Mouse (Mus musculus) common myeloid progenitor, adult 5-6 weeks (primary cell): ENCODE results near the gene Rrp1. TPM values are rescaled to one million over a fixed set of nuclear protein-coding genes. Genes with fewer than 3 reads are reported as not detected.
"Not testable (repeated sequence)": the region's sequence is repeated elsewhere in the genome, so short reads cannot be mapped to it uniquely, and the experiment has no call there.

ENCODE experiments used
- ATAC-seq: replicated peaks from 2 replicates; pipeline ENCODE4 v1.8.0; 2016; ENCODE audit warnings: low read depth, mild to moderate bottlenecking, moderate TSS enrichment, inconsistent platforms; ENCODE audit not compliant: poor library complexity, severe bottlenecking
- total RNA-seq: library from RNA; stranded (forward); fragments of 200-1000, 187-1606 nt; gene quantifications from 2 replicates; pipeline ENCODE4 v1.2.3, GENCODE M21; 2017

The Rrp1 gene
- total RNA-seq, 1 experiment from 2014 or later = 393 TPM

DNA sequence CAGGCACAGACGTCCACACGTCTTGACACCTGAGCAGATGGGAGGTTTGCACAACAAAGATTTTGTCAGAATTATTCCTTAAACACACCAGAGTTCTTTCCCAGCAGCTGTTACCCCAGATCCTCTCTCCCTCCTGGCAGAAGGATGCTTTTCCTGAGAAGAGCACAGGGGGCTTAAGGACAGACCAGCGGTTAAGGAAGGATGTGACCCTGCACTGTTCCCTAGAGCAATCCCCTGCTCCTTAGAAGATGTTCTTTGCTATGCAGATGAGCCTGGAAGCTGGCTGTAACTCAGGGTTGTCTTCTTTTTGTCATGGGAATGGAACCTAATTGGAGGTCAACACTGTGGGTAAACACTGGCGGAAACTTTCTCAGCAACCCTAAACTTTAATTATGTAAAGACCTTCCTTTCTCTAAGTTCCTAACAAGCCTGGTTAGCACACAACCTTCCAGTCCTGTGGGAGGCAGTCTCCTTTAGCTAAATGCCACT lies 21.8 kb downstream of the Rrp1 start:
- no peak for ATAC-seq

DNA sequence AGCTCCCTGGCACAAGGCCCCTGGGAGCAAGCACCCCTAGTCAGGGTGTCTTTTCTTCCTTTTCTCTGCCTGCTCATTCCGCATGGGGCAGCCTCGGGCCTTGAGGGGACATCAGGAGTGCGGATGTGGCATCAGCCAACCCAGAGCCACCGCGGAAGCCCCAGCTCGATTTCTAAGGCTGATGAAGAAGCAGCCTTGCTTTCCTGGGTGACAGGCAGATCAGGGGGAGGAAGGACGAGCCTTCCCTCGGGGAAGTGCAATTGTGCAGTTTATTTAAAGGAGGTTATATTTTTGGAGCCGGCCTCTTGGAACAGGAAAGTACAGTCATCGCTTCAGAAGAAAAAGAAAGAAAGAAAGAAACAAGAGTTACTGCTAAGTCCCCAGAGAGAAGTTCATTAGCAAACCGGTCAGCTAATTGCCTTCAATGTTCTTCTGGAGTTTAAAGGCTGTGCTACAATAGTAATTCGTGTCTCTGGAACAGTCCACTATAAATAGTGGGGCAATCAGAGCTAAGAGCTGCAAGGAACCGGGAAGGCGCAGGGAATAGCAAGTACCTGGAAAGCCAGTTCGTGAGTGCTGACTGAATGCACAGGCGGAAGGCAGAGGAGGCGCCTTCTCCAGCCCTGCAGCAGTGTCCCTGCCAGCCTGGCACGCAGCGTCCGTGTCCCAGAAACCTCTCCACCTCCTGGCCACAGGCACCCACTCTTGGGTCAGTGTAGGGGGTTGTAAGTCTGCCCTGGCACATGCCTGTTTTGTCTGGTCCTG lies 24.4 kb downstream of the Rrp1 start:
- no peak for ATAC-seq

DNA sequence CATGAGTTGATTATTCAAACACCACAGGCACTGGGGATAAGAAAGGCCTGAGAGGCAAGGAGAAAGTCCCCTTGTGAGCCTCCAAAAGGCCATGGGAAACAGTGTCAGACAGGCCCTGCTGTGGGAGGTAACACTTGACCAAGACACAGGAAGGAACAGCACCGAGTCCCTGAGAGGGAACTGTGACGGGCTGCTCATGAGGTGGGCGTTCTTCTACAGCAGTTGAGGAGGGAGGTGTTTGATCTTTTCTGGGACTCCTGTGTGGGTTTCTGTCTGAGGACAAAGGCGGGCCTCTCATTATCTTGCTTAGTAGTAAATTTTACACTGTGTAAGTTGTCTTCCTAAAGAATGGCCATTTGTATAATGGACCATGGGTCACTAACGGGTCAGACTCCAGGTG lies 27.3 kb downstream of the Rrp1 start:
- ATAC-seq = no peak

DNA sequence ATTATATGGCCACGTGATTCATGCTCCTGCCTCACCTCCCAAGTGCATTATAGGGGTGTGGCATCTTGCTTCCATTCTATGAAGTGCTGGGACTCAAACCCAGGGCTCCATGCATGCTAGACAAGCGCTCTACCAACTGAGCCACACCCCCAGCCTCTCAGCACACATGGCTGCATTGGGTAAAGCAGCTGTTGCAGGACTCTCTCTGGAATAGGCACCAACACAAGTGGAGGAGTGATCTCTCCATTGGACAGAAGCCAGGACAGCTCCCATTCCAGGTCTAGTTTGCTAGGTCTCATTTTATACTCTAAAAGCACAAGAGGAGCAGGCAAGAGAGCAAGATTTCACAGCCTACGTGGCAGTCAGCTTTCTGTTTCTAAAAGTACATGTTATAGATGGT lies 29.3 kb downstream of the Rrp1 start:
- ATAC-seq = no peak

DNA sequence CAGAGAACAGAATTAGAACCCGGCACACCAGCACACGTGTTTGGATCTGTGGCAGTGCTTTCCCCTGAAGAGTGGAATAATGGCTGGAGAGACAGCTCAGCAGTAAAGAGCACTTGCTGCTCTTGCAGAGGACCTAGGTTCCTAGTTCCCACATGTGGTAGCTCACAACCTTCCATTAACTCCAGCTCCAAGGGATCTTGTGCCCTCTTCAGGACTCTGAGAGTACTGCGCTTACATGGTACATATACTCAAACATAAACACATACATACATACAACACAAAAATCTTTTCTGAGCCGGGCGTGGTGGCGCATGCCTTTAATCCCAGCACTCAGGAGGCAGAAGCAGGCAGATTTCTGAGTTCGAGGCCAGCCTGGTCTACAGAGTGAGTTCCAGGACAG lies 34.3 kb downstream of the Rrp1 start:
- no peak for ATAC-seq

DNA sequence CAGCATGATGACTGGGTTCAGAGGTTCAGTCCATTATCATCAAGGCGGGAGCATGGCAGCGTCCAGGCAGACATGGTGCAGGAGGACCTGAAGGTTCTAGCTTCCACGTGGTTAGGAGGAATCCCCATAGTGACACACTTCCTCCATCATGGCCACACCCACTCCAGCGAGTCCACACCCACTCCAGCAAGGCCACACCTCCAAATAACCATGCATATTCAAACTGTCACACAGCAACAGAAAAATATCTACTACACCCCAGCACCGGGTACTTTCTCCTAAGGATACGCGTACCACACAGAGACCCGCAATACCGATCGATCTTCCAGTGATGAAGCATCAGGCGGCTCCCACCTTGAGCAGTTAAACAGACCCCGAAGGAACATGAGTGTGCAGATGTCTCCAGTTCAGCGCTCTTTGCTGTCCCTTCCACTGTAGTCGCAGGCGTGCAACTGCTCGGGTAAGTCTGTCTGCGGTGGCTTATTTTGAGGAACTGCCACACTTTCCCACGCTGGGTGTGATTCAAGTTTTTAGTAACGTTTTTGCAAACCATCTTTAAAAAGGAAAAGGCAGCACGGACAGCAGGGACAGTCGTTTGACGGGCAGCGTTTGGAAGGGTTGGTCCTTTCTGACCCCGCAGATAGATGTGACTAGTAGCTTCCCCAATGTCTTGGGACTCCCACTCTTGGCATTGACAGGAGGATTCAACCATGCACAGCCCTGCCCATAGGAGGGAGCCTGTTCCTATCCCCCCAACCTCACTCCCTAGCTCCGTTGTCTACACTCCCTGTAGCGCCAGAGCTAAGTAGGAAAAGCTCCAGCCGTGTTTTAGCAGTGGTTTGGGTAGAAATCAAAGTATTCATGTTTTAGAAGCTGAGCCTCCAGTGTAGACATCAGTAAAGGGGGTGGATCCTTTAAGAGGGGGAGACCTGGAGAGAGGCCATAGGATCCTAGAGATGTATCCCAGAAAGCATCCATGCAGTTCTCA lies 39.9 kb downstream of the Rrp1 start:
- ATAC-seq = peak; percentile 94

DNA sequence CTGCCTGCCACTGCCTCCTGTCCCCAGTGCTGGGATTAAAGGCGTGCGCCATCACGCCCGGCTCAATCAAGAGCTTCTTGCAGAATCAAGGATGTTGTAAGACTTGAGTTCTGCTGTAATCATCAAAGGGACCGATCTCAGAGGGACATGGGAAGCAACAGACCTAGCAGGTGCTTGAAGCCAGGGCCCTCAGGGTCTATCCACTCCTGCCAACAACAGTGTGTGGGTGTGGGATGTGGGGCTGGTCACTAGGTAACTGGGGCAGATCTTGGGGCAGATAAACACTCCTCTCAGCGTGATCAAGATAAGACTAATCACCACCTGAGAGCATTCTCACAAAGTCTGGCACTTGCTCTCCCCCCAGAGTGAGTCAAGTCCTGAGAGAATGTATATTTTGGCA lies 41.1 kb downstream of the Rrp1 start:
- no peak for ATAC-seq

DNA sequence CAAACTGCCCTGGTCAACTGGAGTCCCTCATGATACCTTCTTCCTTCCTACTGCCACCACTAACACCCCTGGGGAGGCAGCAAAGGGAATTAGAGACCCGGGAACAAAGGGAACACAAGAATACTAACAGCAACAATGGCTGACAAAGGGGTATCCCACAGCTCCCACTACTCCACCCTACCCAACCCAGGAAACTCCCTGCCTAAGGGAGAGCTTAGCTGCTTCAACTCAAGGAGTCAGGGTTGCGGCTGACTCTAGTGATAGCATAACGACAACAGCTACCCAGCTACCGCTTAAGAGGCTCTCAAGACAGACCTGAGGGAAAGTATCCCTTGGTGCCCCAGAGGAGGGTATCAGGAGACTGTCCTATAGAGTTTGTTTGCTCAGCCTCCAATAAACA lies 45.3 kb downstream of the Rrp1 start:
- no peak for ATAC-seq

DNA sequence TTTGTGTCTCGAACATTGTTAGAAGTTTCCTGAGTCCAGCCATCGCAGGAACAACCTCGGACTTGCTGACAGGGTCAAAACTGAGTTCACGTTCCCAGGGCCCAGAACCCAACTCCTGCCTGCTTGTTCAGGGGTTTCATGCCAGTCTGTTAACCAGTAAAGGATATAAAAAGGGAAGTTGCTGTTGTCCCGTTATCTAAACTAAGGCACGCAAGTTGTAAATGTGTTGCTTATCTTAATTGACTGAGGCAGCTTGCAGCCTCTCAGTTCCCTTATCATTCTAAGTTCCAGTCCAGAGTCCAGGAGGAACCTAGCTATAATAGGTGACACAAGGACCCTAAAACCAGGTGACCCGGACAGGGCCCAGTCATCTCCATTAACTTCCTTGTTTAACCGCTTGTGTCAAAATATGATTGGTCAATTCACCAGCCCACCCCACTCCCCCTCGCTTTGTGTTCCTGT lies 46.0 kb downstream of the Rrp1 start:
- peak; percentile 71 for ATAC-seq

DNA sequence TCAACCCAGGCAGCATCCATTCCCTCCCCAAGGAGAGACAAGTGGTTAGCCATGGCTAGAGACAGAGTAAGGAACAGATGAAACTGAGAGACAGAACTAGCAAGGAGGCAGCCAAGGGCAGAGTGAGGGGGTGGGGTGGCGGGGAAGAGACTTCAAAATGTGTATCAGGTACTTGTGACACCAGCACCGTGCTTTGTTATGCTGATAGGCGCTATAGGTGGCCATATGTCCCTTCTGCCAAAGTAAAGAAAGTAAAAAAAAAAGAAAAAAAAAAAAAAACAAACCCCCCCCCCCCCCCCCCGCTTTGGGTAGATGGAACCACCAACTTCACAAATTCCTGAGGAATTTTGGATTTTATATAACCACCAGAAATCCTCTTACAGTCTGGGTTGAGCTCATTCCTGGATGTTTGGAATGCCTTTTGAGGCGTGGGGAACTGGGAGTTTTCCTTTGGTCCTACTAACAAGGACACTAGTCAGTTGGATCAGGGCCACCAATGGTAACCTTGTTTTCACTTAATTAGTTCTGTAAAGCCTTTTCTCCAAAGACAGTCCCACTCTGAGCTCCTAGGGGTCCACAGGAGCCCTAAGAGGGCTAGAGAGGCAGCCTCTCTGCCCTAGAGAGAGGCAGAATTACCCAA lies 46.5 kb downstream of the Rrp1 start:
- no peak for ATAC-seq

DNA sequence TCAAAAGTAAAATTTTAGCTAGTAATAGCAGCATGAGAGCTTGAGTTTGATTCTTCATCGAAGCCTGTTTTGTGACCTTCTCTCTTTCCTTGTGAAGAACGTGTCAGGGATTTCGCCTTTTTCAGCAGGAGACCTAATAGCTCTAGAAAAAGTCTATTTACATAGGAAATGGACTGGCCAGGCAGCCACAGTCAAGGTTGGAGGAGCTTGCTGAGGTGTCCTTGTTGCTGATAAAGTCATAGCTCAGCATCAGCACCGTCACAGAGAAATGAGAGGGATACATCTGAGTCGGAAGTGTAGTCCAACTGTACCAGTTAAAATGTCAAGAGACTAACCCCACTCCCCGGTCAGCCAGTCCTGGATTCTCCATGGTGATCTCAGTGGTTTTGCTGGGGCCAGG lies 47.3 kb downstream of the Rrp1 start:
- ATAC-seq = no peak

DNA sequence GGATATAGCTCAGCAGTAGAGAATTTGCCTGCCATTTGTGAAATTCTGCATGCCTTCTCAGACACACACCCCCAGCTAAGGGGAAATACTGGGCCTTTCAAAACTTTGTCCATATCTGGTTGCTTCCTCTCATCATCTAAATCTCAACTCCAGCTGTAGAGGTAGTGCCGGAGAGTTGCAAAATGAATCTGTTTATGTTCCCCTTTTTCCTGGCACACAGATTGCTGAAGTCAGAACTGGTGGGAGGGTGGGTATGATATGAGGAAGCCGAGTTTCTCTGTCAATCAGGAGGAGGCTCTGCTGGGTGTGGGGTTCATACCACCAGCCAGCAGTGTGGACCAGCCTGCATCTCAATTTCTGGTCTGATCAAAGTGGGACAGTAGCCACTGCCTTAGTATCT lies 48.7 kb downstream of the Rrp1 start:
- peak; percentile 83 for ATAC-seq

DNA sequence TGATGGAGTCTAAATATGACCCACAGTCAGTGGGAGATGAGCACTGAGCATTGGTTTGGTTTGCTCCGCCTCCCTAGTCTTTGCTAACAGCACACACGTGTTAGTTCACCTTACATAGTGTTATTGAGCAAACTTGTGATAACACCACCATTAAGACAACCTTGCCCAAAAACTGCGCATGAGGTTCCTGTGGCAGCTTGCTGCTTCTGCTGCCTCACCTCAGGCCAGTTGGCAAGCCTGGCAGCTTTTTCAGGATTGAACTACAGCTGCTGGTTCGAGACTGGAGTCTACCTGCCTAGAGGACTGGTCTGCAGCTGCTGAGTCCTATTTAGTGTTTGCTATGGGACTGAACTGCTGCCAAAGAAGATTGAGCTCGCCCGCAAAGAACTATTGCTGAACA lies 49.5 kb downstream of the Rrp1 start:
- no peak for ATAC-seq

DNA sequence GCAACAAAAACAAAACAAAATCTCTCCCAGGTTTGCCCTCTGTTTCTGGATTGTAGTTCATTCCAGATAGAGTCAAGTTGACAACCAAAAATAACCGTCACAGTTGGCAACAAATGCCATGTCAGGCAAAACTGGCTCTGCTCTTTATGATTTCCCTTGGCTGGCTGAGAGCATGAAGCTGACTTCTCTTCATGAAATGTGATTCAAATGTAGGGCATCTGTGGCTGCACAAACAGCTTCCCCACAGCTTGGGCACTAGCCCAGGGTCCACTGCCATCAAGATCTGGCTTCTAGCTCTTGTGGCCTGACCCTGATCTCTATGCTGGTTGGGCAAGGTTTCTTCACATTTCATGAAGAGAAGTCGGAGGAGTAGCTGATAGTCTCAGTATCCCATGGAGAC lies 50.9 kb downstream of the Rrp1 start:
- no peak for ATAC-seq

DNA sequence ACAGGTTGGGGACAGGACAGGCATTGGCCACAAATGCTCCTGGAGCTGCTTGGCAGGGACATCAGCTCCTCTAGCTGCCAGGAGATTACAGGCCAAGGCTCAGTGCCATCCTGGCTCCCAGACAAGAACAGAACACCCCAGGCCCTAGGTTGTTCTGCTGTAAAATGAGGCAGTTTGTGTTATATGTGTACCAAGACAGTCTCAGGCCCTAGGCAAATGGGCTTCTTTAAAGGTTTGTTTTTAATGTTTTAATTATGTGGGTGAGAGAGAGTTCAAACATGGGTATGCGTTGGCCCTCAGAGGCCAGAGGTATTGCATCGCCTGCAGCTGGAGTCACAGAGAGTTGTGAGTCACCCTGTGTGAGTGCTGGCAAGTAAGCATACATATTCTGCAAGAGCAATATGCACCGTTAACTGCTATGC lies 52.5 kb downstream of the Rrp1 start:
- ATAC-seq = no peak

DNA sequence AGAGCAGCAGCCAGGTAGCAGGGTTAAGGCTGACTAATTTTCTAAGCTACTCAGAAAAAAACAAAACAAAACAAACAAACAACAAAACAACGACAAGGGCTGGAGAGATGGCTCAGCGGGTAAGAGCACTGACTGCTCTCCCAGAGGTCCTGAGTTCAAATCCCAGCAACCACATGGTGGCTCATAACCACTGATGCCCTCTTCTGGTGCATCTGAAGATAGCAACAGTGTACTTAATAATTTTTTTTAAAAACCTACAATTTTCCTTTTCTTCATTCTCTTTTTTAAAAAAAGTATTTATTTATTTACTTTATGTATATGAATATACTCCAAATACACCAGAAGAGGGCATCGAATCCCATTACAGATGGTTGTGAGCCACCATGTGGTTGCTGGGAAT lies 53.8 kb downstream of the Rrp1 start:
- not testable (repeated sequence) for ATAC-seq

DNA sequence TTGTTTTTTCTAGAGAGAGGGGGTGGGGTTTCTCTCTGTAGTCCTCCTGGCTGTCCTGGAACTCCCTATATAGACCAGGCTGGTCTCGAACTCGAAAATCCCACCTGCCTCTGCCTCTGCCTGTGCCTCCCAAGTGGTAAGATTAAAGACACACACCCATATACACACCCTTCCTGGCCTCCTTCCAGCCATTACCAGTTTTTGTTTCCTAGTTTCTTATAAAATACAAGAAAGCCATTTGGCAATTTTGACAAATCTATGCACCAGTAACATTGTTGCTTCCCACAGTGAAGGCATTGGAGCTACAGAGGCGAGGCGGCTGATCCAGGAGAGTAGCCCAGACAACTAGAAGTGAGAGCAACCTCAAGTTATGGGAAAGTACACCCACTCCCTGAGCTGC lies 54.6 kb downstream of the Rrp1 start:
- no peak for ATAC-seq

DNA sequence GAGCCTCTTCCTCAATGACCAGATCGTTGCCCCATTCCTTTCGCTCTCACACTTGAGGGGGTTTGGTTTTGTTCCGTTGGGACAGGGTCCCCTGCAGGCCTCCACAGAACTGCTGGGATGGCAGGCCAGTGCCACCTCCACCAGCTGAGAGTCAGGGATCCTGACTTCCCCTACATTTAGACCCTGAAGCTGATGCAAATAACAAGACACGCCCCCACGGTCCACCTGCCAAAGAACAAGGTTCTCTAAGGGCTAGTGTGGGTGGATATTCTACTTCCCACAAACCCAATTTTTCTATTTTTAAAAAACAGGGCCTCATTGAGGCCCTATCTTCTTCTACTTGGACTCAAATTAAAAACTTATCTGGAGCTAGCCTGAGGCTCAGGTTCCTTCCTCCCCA lies 55.1 kb downstream of the Rrp1 start:
- no peak for ATAC-seq

DNA sequence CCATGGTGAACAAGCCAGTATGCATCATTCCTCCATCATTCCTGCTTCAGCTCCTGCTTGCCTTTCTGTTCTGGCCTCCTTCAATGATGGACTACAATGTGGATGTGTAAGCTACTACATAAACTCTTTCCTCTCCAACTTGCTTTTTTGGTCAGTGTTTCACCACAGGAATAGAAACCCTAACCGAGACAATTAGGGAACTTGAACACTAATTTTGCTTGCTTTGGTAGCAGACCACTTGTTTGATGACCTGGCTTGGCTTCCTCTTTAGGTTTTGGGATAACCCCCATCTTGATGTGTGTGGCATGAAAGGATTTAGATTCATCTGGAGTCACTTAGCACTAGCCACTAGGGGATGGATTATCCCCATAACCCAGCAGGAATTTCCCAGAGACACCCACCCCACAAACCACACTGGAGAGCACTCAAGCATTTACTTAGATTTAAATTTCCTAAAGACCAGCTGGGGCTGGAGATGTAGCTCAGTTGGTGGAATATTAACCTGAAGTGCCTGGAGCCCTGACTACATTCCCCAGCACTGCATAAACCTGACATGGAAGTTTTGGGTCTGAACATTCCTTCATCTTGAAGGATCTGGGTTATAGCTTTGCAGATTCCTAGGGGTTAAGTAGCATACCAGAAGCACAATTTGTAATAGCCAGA lies 56.8 kb downstream of the Rrp1 start:
- peak; percentile 50 for ATAC-seq

DNA sequence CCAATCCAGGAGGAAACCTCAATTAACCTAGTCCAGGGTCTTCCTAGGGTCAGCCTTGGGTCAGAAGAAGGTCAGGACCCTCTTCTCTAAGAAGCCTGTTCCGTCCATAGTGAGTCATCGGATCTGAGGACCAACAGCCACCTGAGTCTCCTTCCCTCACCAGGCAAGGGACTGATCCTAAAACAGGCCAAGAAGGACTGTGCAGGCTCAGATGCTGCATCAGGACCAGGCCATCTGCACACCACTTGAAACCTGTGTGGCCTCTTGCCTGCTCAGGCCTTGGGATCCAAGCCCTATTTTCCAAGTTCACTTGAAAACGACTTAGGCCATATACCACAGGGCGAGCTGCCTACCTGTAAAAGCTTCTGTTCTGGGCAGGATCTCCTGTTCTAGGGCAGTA lies 59.6 kb downstream of the Rrp1 start:
- ATAC-seq = no peak
